ENCODE assay signal across 28 mouse cellular contexts in the genomic region with DNA sequence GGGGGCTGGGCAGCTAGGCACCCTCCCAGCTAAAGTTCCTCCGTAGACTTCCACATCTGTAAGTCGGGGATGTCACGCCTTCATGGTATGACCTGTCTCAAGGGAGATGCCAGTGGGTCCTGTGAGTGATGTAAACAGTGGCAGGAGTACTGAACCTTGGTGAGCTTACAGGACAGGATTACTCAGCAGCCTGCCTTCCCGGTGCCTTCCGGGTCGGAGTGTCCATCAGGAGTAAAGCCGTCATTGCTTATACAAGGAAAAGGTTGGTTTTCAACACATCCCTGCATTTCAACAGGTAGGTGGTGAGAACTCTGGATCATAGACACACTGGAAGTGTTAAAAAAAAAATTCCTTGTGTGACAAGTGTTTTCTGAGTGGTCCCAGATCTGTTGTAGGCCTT.
"Had no signal": no experiment of that assay in that cellular context is flagged by ENCODE, and none has a peak within 500 bp of the region (broad histone marks: within the 10 kb centered on the region; RNA-seq: fewer than 3 reads in every experiment).

No protein-coding gene starts in this region.

- H3K9me3 ChIP-seq: embryonic facial prominence, embryonic 10.5 days; embryonic facial prominence, embryonic 12.5 days; embryonic facial prominence, embryonic 13.5 days; embryonic facial prominence, embryonic 15.5 days; forebrain, embryonic 10.5 days; forebrain, embryonic 12.5 days; forebrain, embryonic 13.5 days; forebrain, embryonic 15.5 days had no signal

- DNase-seq: cerebellum, adult 2 months; cerebellum, adult 8-10 months; cerebellum, adult 9-10 months; cerebellum, adult 9-11 months; cerebellum, postnatal 10 days; cerebellum, postnatal 14 days; cerebellum, postnatal 25 days; cerebellum, postnatal 36 days; embryo, embryonic 11 days; forebrain, postnatal 0 days; gastrocnemius, adult 2 months; gastrocnemius, postnatal 10 days; gastrocnemius, postnatal 14 days; gastrocnemius, postnatal 25 days; gastrocnemius, postnatal 36 days; heart, adult 18-20 months; heart, adult 2 months had no signal

- H3K4me3 ChIP-seq: embryonic facial prominence, embryonic 10.5 days; embryonic facial prominence, embryonic 12.5 days; embryonic facial prominence, embryonic 13.5 days; embryonic facial prominence, embryonic 15.5 days; erythroblast, embryonic 14.5 days; forebrain, embryonic 10.5 days; forebrain, embryonic 12.5 days; forebrain, embryonic 13.5 days; forebrain, embryonic 15.5 days; gastrocnemius, adult 2 months; heart, adult 2 months had no signal

- H3K27me3 ChIP-seq: embryonic facial prominence, embryonic 12.5 days; embryonic facial prominence, embryonic 13.5 days; embryonic facial prominence, embryonic 15.5 days; forebrain, embryonic 12.5 days; forebrain, embryonic 13.5 days; forebrain, embryonic 15.5 days had no signal

- H3K9ac ChIP-seq: embryonic facial prominence, embryonic 12.5 days; embryonic facial prominence, embryonic 13.5 days; embryonic facial prominence, embryonic 15.5 days; forebrain, embryonic 12.5 days; forebrain, embryonic 13.5 days; forebrain, embryonic 15.5 days; forebrain, postnatal 0 days had no signal

- H3K4me1 ChIP-seq: forebrain, embryonic 12.5 days; forebrain, embryonic 13.5 days; forebrain, embryonic 15.5 days had no signal

- H3K27ac ChIP-seq: embryonic facial prominence, embryonic 10.5 days; embryonic facial prominence, embryonic 12.5 days; embryonic facial prominence, embryonic 13.5 days; embryonic facial prominence, embryonic 15.5 days; forebrain, embryonic 10.5 days; forebrain, embryonic 12.5 days; forebrain, embryonic 13.5 days; forebrain, embryonic 15.5 days; gastrocnemius, adult 2 months; heart, adult 2 months had no signal

- ATAC-seq: forebrain, embryonic 13.5 days; forebrain, embryonic 14.5 days; forebrain, embryonic 15.5 days; forebrain, embryonic 16.5 days; forebrain, postnatal 0 days had no signal

- H3K4me2 ChIP-seq: embryonic facial prominence, embryonic 12.5 days; embryonic facial prominence, embryonic 13.5 days; embryonic facial prominence, embryonic 15.5 days; forebrain, embryonic 12.5 days; forebrain, embryonic 13.5 days; forebrain, embryonic 15.5 days had no signal
